Mouse (Mus musculus) urinary bladder, adult 2 months (tissue): ENCODE data around the gene Kat14. TPM values are rescaled to one million over a fixed set of nuclear protein-coding genes. Genes with fewer than 3 reads are reported as not detected.
A peak's percentile ranks its signal among the peaks of the same experiment; 100 is the strongest.
"Not testable (repeated sequence)": the region's sequence is repeated elsewhere in the genome, so short reads cannot be mapped to it uniquely, and the experiment has no call there.

Experiments used
- DNase-seq: peaks from one replicate; pipeline ENCODE4 v3.0.0; 2022; ENCODE audit warnings: low spot score
- polyA plus RNA-seq: library from polyadenylated mRNA; depleted of rRNA; stranded (reverse); fragments of >200 nt; gene quantifications from 2 replicates; pipeline ENCODE4 v1.2.3, GENCODE M21; 2012; rRNA removed

Kat14 gene
- polyA plus RNA-seq, result 27.7 and 28.5 TPM in 2 replicates

DNA sequence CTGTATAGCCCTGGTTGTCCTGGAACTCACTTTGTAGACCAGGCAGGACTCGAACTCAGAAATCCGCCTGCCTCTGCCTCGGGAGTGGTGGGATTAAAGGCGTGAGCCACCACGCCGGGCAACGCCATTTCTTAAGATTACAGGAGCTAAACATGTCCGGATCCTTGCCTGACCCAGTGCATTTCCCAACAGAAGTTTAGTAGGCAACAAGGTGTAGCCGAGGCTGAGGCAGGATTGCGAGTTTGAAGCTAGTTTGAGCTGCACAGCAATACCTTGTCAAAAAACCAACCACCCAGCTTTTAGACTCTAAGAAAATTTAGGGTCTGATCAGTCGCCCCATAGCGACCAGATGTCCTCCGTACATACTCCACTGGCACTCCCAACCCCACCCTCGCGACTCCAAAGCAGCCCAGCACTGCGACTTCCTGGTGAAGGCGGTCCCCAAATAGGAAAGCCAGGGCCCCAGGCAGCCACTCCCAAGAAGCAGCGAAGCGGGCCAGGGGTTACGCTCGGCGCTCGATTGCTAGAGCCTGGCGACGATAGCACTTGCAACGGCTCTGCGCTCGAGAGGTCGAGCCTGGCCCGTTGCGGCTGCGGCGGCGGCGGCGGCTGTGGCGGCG lies at the start of gene Kat14, which contains the start of gene Pet117:
Gene Kat14 (plus strand): TSS at position 584 of the 620 bp plus-strand sequence.
Gene Pet117 (plus strand): TSS at position 597 of the 620 bp plus-strand sequence.
- DNase-seq, result no peak

DNA sequence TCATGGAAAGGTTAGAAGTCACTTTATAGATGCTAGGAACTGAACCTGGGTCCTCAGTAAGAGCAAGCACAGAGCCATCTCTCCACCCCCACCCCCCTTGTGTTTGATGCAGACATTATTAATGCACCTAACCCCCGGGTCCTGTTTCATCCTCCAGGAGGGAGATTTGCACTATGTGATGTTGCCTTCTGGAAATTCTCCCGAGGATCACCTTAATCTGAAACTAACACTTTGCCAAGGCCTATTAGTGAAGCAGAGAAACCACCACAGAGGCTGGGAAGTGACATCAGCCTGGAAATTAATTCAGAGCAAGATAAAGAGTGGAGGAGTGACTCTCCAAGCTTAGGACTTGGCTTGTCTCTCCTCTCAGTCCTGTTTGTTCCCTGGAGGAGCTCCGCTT lies 44.6 kb upstream of the Kat14 start:
- no peak for DNase-seq

DNA sequence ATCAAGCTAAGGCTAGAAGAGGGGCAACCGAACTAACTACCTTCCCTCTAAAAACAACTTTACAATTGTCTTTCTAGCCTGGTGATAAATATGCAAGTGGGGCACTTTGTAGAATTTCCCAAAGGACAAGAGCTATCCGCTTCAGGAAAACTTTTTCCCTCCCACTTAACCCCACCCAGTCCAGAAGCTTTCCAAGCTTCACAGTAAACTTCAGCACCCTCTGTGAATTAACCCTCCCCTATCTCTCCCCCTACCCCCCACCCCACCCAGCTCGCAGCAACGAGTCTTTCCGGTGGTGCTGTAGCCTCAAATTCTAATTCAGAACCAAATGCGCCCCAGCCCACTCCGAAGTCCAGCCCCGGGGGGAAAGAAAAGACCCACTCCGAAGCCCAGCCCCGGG lies 39.3 kb upstream of the Kat14 start:
- DNase-seq, result no peak

DNA sequence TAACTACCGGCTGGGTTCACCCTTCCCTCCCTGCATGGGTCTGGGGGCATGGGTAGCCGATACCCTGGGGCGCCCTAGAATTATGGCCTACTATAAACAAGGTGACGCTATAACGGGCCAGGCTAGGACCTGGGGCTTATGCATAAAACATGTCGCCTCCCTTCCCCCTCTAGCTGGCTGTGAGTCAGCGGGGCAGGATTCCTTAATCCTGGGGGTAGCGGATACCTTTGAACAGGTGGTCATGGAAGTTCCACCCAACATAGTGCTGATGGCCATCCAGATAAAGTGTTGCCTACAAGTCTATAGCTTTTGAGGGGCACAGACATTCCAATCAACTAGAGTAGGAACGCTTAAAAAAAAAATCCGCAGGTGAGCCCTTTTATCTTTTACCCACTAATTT lies 38.8 kb upstream of the Kat14 start:
- no peak for DNase-seq

DNA sequence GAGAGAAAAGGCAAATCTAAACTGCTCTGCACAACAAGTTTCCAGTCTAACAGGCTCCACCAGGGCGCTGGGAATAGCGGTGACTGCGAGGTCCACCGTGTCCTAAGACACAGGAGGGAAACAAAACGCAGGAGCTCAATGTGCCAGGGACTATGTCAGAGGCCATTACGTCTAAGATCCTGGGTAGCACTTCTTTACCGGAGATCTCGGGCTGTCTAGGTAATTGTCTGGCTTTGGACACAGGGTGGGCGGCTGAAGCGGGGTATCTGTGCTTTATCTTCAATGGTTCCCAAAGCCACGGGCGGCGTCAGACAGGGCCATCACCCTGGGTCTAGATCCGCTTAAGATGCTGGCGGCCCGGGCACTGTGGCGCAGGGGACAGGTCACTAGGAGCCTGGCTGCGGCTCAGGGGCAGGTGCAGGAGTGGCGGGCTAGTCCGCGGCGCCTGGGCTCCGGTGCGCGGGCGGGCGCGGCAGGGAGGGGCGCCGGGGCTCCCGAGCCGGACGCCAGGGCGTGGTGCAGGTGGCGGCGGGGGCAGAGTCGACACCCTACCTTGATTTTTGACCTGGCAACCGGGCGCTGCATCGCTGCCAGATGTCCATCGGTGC lies 38.3 kb upstream of the Kat14 start:
- peak; percentile 40 for DNase-seq

DNA sequence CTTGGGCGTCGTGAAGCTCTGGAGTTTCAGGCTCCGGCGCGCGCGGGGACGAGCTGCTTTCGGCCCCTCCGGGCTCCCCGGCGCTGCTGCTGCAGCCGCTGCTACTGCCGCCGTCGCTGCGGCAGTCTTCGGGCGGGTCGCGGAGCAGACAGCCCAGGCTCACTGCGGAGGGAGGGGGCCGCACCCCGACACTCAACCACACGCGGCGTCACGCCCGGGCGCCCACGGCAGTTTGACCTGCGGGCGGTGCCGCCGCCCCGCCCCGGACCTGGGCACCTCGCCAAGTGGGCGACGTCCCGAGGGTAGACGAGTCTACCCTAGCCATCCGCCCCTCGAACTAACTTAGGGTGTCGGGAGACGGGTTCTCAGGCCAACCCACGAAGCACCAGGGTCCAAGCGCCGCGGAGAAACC lies 37.8 kb upstream of the Kat14 start:
- peak; percentile 43 for DNase-seq

DNA sequence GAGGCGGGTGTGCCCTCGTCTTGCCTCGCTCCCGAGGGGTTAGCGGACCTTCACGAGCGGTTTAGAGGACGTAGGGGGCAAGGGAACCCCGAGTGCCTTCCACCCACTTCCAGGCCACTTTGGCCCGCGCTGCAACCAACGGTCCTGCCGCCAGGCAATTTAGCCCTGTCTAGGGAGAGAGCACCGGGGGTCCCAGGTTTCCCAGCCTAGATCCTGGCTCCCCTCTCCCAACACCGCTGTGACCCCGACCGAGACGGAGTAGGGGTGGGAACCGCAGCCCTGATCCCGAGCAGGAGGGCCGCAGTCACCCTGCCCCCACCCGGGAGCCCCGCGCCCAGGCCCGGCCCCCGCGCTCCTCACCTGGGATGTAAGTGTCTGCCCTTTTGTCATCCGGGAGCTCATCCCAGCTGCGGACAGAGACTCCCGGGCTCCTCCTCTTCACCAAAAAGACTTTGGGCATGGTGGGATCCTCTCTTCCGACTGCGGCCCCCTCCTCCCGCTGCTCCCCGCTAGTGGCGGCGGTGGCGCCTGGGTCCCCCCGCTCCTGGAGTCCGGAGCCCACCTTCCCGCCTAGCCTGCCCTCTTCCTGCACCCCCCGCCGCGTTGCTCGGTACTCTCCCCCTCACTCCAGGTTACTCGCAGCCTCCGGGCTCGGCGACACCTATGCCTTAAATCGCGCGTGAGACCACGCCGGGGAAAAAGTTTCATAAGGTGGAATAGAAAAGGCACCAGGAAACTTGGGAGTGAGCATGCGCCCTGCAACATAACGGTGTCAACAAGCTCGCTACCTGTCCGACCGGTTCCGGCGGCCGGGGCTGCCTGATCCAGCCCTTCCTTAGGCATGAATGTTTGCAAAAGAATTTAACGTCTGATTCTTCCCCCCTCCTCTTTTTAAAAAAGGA lies 37.1 kb upstream of the Kat14 start, which contains the start of gene Ovol2:
Gene Ovol2 (minus strand): TSS at position 746 of the 902 bp plus-strand sequence.
- DNase-seq, result peak; percentile 54

DNA sequence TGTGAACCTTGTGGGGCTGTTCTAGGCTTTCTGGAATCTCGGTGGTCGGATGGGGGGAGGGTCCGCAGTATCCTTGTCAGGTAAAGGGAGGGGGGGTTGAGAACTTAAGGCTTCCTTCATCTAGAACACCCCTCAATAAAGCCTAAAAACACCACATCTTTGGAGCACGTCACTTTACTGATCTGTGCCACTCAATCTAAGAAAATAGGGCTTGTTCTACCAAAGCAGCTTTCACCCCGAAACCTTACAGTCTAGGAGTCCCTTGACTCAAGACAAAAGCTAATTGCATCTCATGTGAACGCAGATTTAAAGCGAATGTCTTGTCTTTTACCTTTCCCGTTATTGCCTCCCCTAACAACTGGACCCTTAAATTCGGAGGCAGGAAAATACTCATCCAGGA lies 36.3 kb upstream of the Kat14 start:
- no peak for DNase-seq

DNA sequence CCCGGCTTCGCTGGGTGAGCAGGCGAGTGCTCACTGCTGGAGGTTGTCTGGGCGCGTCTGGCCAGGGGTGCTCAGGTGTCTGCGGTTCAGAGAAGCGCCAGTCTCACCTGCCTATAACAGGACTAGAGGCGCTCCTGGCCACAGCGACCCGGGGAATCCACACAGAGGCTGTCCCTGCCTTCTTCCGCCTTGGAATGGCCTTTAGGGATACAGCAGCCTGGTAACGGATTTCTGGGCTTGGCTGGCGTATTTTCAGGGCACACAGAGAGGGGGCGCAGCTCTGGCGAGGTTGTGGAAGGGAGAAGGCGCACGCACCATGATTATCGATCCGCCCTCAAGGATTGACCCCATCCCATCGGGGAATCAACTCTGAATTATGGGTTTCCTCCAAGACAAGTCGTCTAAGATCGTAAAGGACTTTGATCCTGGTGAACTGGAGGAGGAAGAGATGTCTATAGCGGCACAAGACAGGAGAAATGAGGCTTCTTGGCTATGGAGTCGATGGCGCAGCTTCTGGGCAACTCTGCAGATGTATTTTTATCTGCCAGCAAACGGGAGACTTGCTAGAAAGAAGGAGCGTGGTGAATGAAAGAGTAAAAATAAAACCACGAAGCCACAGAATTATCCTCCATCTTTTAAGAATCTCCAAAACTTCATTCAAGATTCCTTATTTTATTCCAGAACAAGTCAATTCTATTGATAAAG lies 35.5 kb upstream of the Kat14 start:
- no peak for DNase-seq

DNA sequence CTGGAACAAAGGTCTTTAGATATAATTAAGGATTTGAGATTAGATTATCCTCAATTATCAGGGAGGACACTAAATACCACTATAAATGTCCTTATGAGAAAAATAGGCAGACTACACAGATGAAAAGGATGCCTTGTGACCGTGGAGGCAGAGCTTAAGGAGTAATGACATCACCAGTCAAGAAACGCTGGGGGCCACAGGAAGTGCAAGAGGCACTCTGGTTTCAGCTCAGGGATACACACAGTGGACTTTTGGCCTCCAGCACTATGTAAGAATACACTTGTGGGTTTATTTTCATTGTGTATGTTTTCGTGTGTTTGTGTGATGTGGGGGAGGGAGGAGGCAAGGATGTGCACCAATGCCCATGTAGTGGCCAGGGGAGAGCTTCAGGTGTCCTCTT lies 31.6 kb upstream of the Kat14 start:
- no peak for DNase-seq

DNA sequence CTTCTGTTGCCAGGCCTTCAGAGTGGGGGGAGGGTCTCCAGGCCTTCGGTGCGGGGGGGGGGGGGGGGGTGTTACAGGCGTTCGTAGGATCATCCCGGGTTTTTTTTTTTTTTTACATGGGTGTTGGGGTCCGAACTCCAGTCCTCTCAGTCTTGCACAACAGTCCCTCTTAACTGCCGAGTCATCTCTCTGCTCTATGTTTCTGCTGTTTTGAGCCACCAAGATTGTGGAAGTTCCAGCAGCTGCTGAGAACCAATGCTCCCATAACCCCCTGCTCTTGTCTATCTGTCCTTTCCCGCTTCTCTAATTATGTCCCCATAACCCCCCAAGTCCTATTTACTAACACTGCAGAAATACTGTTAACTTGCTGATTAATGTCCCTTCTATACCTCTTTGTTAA lies 31.1 kb upstream of the Kat14 start:
- DNase-seq, result no peak

DNA sequence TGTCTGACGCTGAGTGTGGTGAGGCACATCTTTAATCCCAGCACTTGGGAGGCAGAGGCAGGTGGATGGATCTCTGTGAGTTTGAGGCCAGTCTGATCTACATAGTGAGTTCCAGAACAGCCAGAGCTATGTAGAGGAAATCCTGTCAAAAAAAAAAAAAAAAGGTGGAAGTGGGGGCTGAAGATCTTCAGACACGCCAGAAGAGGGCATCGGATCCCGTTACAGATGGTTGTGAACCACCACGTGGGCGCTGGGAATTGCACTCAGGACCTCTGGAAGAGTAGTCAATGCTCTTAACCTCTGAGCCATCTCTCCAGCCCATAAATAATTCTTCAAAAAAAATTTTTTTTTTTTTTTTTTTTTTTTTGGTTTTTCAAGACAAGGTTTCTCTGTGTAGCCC lies 30.6 kb upstream of the Kat14 start:
- not testable (repeated sequence) for DNase-seq

DNA sequence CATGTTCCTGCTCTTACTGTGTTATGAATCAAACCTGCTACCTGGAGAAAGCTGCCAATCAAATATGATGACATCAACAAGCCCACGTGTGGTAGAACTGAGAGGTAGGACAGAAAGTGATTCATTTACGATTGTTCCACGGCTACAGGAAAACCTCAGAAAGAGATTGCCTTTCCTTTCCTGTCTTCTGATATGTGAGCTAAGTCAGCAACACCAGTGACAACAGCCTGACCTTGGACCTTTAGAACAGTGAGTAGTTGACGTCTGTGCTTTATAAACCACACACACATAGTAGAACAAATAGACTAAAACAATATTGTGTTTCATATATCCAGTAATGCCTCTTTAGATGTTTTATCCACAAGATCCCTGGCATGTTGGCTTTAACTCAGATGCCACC lies 25.6 kb upstream of the Kat14 start:
- DNase-seq, result no peak

DNA sequence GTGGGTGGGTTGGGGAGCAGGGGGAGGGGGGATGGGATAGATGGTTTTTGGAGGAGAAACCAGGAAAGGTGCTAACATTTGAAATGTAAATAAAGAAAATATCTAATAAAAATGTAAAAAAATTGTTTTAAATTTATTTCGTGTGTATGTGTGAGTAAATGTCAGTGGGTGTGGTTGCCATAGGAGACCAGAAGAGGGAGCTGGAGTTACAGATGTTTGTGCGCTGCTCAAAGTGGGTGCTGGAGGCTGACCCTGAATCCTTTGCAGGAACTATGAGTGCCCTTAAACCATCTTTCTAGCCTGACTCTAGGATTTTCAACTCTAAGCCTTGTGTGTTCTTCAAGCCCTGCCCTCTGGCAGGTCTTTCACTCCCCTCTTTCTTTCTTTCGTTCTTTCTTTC lies 20.3 kb upstream of the Kat14 start:
- DNase-seq, result no peak

DNA sequence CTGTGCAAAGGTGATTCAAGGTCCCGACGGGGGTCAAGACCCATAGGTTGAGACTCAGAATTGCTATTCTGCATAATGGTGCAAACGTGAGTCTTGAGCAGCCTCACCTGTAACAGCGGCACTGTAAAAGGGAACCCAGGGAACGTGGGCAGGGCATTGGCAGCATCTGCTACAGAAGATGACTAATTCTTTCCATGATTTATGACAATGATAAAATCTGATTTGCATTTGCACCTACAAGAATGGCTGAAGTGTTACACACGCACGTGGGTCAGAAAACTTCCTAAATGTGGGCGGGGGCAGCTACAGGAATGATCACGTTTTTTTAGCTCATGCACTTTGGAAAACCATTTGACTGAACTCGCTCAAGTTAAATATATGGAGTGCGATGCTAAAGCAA lies 15.9 kb upstream of the Kat14 start:
- DNase-seq, result no peak

DNA sequence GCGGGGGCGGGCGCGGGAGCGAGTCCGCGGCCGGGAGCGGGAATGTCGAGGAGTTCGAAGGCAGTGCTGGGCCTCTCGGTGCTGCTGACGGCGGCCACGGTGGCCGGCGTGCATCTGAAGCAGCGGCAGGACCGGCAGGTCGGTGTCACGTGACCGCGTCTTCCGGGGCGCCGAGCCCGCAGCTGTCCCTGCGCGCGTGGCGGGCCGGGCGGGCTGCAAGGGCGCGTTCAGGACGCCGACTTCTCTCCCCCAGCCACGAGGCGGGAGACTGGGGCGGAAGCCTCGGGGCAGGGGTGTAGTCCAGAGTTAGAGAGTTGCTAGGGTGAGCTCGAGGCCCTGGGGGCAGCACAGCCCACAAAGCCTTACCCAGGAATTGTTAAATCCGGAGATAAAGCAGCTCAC lies 238 bp downstream of the Kat14 start:
- peak; percentile 94 for DNase-seq

DNA sequence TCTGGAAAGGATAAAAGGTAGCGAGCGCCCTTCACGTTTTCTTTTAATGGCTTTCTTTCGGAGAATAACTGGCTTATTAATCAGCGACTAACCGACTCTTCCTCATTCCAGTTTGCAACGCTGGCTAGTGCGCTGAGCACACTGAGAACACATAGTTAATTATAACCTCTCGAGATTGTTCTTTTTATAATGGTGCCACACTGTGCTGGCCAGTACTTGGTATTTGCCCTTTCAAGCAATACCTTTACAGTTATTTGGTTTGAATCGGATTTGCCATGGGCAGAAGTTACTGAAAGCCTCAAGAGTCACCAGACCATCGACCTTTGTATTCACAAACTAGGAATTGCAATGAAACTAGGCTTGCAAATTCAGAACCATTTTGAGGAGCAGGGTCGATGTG lies 728 bp downstream of the Kat14 start:
- DNase-seq, result no peak

DNA sequence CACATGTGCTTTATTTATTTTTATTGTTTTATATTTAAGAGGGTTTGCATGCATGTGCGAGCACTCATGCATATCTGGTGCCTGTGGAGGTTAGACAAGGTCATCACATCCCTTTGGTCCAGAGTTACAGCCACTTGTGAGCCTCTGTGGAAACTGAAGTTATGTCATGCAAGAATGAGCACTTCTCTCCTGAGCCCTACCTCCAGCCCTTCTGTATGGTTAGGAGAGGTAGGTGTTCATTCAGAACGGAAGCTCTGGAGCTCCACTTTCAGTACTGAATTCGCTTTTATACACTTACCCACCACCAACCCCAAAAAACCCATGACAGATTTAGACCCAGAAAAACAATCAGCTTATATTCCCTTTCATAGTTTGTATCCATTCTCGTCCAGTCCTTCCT lies 2.8 kb downstream of the Kat14 start:
- no peak for DNase-seq

DNA sequence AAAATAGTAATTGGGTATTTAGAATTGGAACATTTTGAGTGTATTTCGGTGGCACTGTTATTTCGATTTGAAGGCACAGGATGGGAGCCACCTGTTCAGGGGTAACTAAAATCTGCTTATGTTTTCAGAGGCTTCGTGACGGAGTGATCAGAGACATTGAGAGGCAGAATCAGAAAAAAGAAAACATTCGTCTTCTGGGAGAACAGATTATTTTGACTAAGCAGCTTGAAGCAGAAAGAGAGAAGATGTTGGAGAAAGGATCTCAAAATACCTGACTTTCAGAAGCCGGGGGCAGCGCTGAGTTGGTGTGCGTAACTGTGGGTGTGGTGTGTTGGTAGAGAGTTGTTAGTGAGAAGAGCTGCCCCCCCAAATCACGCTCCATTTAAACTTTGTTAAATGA lies 4.3 kb downstream of the Kat14 start:
- DNase-seq, result no peak

DNA sequence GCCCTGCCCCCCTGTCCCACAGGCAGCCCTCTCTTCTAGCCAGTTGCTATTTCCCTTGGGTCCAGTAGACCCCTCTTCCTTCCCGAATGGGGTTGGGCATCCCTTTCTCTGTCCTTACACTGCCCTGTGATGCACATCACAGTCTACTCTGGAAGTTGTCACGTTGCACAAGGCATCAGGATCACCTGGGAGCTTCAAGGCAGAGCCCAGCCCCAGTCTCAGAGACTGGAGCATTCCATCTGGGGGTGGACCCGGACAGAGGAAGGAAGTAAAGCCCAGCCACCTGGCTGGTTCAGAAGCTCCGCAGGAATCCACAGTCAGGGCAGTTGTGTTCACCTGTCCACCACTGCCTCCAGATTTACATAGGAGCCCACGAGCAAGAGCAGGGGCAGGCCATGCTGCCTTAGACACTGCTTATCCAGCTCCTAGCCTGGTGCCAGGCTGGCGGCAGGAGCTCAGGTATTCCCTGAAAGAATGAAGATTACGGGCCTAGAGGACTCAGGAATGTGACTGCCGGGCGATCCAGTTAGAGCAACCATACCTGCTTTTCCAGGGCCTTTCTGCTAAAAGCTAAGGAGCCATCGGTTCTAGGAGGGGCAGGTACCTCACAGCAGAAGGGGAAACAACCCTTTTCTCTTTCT lies 6.4 kb downstream of the Kat14 start:
- no peak for DNase-seq

DNA sequence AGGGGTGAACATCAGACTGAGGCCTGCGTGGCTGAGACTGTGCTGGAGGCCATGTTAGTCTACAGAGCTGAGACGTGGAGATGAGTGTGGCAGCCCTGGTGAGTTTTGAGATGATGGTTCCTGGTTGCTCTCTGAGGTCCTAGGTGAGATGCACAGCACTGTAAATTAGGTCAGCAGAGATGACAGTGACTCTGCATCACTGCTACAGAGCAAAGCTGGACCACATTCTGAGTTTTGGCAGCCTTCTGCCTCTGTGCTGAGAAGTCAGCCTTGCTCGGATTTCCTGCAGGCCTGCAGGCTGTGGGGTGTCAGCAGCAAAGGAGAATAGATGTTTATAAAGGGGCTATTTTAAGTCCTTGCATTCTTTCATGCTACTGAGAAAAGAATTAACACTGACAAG lies 12.5 kb downstream of the Kat14 start:
- no peak for DNase-seq

DNA sequence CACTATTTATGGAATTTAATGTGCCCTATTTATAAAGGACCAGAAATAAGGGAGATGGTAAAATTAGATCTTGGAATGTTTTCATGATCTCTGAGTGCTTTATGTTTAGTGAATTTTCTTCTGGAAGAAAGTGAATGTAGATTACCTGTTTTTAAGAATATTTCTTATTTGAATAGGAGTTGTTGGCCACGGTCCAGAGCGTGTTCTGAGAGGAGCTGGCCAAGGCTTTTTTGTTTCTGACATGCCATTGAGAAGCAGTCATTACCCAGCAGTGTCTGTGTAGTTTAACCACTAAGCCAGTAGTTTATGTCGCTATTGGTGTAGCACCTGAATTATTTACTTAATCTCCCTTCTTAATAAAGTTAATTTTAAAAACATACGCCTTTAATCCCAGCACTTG lies 13.0 kb downstream of the Kat14 start:
- DNase-seq, result no peak
